Mouse (Mus musculus) lung, postnatal 4 days (tissue): ENCODE measurements at regions not wholly inside any gene's neighbourhood (a gene's known extent, or its start where the extent isn't known, plus 50 kb on each side); places are given as distances from the start of the nearest gene placed in this dataset.

Experiments used
- DNase-seq, 2 experiments: peaks; one replicate each; pipeline ENCODE4 v3.0.0; 2021

- DNase-seq: no peak
Observed at GRCm38 (mm10) chr4:9031634-9032033, 792.8 kb upstream of the Car8 start.

- no peak for DNase-seq
Observed at GRCm38 (mm10) chr4:9028946-9029345, 790.1 kb upstream of the Car8 start.

GRCm38 (mm10) chr4:9028475-9028874, 789.6 kb upstream of the Car8 start:
- no peak for DNase-seq

GRCm38 (mm10) chr4:9027798-9028404, 789.1 kb upstream of the Car8 start:
- peak; percentile 83 to 90 for DNase-seq

GRCm38 (mm10) chr4:9027383-9027782, 788.5 kb upstream of the Car8 start:
- no peak for DNase-seq

- DNase-seq: no peak
Observed at GRCm38 (mm10) chr4:9026841-9027240, 788.0 kb upstream of the Car8 start.

GRCm38 (mm10) chr4:9025821-9026470, 787.1 kb upstream of the Car8 start:
- no peak for DNase-seq

GRCm38 (mm10) chr4:9024216-9024925, 785.5 kb upstream of the Car8 start:
- DNase-seq: no peak

GRCm38 (mm10) chr4:9019241-9020110, 780.6 kb upstream of the Car8 start:
- DNase-seq: no peak

GRCm38 (mm10) chr4:9018236-9018635, 779.4 kb upstream of the Car8 start:
- no peak for DNase-seq

GRCm38 (mm10) chr4:9016504-9017040, 777.7 kb upstream of the Car8 start:
- DNase-seq: no peak

- peak; percentile 61 to 70 for DNase-seq
Observed at GRCm38 (mm10) chr4:9015528-9016503, 777.0 kb upstream of the Car8 start.

GRCm38 (mm10) chr4:9014986-9015385, 776.1 kb upstream of the Car8 start:
- no peak for DNase-seq

GRCm38 (mm10) chr4:9012787-9013186, 773.9 kb upstream of the Car8 start:
- no peak for DNase-seq

GRCm38 (mm10) chr4:9011952-9012351, 773.1 kb upstream of the Car8 start:
- no peak for DNase-seq

- no peak for DNase-seq
Observed at GRCm38 (mm10) chr4:9011129-9011518, 772.3 kb upstream of the Car8 start.

GRCm38 (mm10) chr4:9010381-9011128, 771.7 kb upstream of the Car8 start:
- DNase-seq: no peak

- DNase-seq: peak; percentile 33 to 50
Observed at GRCm38 (mm10) chr4:9009656-9010055, 770.8 kb upstream of the Car8 start.

- DNase-seq: no peak
Observed at GRCm38 (mm10) chr4:9005938-9006626, 767.2 kb upstream of the Car8 start.

GRCm38 (mm10) chr4:9003891-9004290, 765.0 kb upstream of the Car8 start:
- DNase-seq: no peak
